Mouse (Mus musculus) bone marrow, adult 2 months (tissue): Measurements from ENCODE around the gene Trmt1. TPM values are rescaled to one million over a fixed set of nuclear protein-coding genes. Genes with fewer than 3 reads are reported as not detected.

Experiments used
- H3K27ac ChIP-seq: fragments of 200-500 bp; 2 replicates; pipeline ENCODE4 v1.5.1; 2012; ENCODE audit warnings: low read depth, mild to moderate bottlenecking, control low read depth, inconsistent platforms, low read length; ENCODE audit not compliant: control insufficient read depth, poor library complexity, insufficient read depth
- H3K4me1 ChIP-seq: fragments of 200-500 bp; 2 replicates; pipeline ENCODE4 v1.6.1; 2011; ENCODE audit warnings: low read length; ENCODE audit not compliant: control insufficient read depth, insufficient read depth
- H3K4me3 ChIP-seq: fragments of 200-500 bp; replicated peaks from 2 replicates; pipeline ENCODE3; 2011; ENCODE audit warnings: mild to moderate bottlenecking, low read depth, low read length, control low read depth; ENCODE audit not compliant: control insufficient read depth
- CTCF ChIP-seq: fragments of 200-500 bp; IDR thresholded peaks from 2 replicates; pipeline ENCODE4 v1.5.1; 2011; ENCODE audit warnings: low read length, control low read depth; ENCODE audit not compliant: control insufficient read depth, insufficient read depth
- POLR2A ChIP-seq: fragments of 200-500 bp; IDR thresholded peaks from 2 replicates; pipeline ENCODE4 v1.6.1; 2011; ENCODE audit warnings: low read depth, mild to moderate bottlenecking, control low read depth, low read length, borderline replicate concordance; ENCODE audit not compliant: control insufficient read depth
- WGBS: fragments of 180-500 bp; shearing (Covaris S2); methylation state at CpG from one replicate; pipeline ENCODE4 v1.1.7; 2018; 5-methylcytosine and 5-hydroxymethylcytosine counted together
- polyA plus RNA-seq: library from polyadenylated mRNA; stranded (reverse); fragments of >200 nt; gene quantifications from 2 replicates; pipeline ENCODE4 v1.2.4, GENCODE M21; 2011; ENCODE audit warnings: low replicate concordance; ENCODE audit not compliant: missing spikeins, insufficient read depth, insufficient read length

Trmt1 gene
- 78.9 and 134 TPM in 2 replicates for polyA plus RNA-seq

DNA sequence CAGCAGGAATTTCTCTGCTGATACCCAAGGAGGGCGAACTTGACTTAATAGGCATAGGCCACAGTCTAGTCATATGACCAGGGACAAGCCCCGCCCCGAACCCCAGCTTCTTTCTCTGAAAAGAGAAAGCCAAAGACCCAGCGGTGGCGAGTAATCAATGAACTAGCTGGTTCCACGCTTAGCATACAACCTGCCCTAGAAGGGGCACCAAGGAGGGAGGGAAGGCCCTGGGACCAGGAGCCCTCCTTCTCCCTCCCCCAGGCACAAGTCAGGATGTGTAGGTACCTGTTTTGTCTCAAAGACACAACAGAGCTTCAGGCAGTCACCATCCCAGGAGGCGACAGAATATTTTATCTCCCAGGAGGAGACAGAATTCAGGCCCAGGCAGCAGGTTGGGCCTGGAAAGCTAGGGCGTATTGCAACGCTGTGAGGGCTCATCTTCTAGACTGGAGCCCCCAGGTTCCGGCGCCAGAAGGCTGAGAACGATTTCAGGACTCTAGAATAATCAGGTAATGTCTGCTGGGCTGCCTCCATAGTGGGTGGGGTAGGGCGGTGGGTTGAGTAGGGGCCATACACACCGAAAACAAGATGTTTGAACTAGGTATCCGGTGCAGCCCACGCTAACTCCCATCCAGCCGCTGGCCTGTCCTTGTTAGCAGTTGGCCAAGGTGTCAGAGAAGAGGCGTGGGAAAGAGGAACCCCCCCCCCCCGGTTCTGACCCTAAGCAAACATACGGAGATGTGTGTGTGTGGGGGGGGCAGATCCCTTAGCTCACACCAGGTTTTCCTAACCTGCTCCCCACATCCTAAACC, at the start of gene Trmt1:
TSS of gene Trmt1 (plus strand) at position 117 of the 812 bp plus-strand sequence.
- TF ChIP-seq POLR2A (no peak), CTCF (no peak)
- peaks cover 4% of the 10 kb centered on the region; the same call in 1 of the 2 replicates for H3K4me1 ChIP-seq
- WGBS: 4% methylated on average over 20 of the region's 20 CpGs
- peak within 1 kb of the TSS; percentile 78 for H3K4me3 ChIP-seq
- peak within 1 kb of the TSS; percentile 85 for H3K27ac ChIP-seq

DNA sequence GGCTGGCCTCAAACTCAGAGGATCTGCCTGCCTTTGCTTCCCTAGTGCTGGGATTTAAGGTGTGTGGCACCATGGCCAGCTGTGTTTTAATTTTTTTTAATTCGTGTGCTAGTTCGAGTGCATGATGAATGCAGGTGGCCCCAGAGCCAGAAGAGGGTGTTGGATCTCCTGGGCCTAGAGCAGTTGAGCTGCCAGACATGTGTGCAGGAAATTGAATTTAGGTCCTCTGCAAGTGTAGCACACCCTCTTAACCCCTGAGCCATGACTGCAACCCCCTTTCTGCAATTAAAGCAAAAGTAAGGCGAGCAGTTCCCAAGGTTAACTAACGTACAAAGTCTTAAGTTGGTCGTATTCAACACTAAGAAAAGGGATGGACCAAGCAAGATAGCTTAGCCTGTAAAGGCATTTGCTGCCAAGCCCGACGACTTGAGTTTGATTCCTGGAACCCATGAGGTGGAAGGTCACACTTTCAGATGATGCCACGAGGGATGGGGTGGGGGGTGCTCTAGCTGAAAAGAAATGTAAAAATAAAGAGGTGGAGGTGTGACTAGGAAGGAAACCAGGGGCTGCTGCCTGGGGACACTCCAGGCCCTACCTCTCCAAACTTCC, 48.1 kb upstream of the Trmt1 start:
- H3K27ac ChIP-seq: peak overlapping the region; percentile 57
- 18% methylated on average over 8 of the region's 8 CpGs for WGBS
- H3K4me1 ChIP-seq: no peaks in the 10 kb centered on the region
- peak overlapping the region; percentile 99 for H3K4me3 ChIP-seq
- TF ChIP-seq CTCF (no peak), POLR2A (no peak)

DNA sequence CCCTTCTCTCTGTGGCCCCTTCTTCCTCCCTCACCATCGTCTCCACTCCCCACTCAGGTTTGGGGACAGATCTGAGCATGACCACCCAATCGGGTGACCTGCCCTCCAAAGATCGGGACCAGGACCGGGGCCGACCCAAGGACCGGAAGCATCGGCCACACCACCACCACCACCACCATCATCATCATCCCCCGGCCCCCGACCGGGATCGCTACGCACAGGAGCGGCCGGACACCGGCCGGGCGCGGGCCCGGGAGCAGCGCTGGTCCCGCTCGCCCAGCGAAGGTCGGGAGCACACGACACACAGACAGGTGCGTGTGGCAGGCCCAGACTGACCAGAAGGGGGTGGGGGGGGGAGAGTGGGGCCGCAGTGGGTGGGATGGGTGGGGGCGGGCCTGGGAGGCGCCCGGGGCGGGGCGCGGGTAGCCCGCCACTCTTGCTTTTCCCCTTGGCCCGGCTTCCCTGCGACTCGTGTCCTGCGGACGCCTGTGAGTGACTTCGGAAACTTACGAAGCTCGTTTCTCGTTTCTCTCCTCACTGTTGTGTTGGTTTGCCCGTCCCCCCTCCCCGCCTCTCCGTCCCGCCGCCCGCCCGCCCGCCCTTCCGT, 47.4 kb upstream of the Trmt1 start:
- peak overlapping the region; percentile 86 for H3K27ac ChIP-seq
- H3K4me1 ChIP-seq: no peaks in the 10 kb centered on the region
- under 1% methylated on average over 50 of the region's 52 CpGs for WGBS
- no peak for TF ChIP-seq CTCF
- TF ChIP-seq POLR2A: 0 out of 2 replicates have a peak, but pooled peaks have one; percentile 23
- H3K4me3 ChIP-seq: peak overlapping the region; percentile 99

DNA sequence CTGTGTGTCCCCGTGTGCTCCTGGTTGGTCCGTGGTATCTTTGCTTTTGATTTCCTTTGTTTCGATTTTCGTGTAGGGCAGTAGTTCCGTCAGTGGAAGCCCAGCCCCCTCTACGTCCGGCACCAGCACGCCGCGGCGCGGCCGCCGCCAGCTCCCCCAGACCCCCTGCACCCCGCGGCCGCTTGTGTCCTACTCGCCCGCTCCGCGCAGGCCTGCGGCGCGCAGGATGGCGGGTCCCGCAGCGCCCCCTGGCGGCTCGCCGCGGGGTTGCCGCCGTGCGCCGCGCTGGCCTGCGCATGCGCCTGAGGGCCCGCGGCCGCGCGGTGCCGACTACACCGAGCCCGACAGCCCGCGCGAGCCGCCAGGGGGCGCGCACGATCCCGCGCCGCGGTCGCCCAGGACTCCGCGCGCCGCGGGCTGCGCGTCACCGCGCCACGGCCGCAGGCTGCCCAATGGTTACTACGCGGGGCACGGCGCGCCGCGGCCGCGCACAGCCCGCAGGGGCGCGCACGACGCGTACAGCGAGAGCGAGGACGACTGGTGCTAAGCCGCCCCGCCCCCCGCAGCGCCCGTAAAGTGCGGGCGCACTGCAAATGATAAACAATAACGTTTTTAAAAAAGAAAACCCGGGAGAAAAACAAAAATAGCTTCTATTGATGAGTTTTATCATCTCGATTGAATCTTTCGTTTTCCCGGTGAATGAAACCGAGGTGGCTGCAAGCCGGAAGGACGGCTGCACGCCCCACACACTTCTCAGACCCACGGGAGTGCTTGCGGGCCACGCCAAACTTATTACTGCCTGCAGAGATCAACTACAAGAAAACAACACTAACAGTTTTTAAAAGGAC, 46.7 kb upstream of the Trmt1 start:
- WGBS: 3% methylated on average over 106 of the region's 106 CpGs
- peak overlapping the region; percentile 99 for H3K4me3 ChIP-seq
- H3K27ac ChIP-seq: peak overlapping the region; percentile 86
- H3K4me1 ChIP-seq: no peaks in the 10 kb centered on the region
- TF ChIP-seq POLR2A (peak; percentile 70; the same call in 1 of the 2 replicates), CTCF (peak; percentile 61)

DNA sequence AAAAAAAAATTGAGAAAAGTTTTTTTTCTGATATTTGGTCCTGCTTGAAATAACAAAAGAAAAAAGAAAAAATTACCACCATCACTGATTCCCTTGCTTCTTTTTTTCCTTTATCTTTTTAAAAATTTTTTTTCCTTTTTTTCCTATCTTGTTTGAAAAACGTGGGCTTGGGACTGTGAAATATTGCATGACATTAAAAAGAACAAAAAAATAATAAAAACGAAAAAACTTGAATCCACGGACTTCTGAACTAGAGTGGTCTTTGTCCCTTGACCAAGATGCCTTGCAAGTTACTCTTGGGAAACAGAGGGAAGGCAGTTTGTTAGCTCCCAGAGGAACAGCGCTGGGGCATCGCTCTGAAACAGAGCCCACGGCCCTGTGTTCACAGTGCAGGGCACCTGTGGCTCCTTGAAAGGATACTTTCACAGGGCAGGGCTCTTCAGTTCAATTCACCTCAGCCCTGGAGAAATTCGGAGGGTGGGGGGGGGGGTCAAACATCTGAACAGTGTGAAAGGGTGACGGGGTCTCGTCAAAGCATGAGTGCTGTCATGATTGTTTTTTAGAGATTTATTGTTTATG, 46.0 kb upstream of the Trmt1 start:
- Histone ChIP-seq H3K4me1 (no peaks in the 10 kb centered on the region), H3K4me3 (no peak overlapping the region), H3K27ac (no peak overlapping the region)
- 33% methylated on average over 9 of the region's 9 CpGs for WGBS
- TF ChIP-seq POLR2A: no peak
- TF ChIP-seq CTCF: no peak

DNA sequence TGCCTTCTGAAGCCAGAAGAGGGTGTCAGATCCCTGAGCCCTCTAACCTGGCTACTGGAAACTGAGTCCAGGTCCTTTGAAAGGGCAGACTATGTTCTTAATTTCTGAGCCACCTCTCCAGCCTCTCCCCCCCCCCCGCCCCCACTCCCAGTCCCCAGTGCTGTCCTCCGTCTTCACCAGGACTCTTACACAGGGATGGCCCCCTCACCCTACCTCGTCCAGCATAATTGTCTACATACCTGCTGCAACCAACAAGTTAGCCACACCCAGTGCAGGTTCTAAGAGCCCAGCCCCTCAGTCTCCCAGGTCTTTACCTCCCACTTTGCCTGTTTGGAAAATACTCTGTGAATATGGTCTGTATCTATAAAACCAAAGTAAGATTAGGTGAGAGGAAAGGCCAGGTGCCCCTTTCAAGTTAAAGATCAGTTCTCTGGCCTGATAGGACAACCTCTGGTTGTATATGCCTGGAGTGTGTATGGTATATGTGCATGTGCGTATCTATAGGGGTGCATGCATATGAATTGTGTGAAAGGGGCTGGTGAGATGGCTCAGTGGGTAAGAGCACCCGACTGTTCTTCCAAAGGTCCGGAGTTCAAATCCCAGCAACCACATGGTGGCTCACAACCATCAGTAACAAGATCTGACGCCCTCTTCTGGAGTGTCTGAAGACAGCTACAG, 45.4 kb upstream of the Trmt1 start:
- no peak for TF ChIP-seq POLR2A
- no peak for TF ChIP-seq CTCF
- no peaks in the 10 kb centered on the region for H3K4me1 ChIP-seq
- no peak overlapping the region for H3K27ac ChIP-seq
- 79% methylated on average over 7 of the region's 7 CpGs for WGBS
- H3K4me3 ChIP-seq: no peak overlapping the region
